Mouse (Mus musculus) urinary bladder, postnatal 4 days (tissue): ENCODE results near the gene Tspo.

ENCODE experiments used
- DNase-seq, 2 experiments: peaks; one replicate each; pipeline ENCODE4 v3.0.0; 2021 to 2022; ENCODE audit warnings: low spot score in 2 of 2

Tspo gene

GRCm38 (mm10) chr15:83563327-83563856 is at the start of gene Tspo, which contains the start of gene Mcat:
Gene Tspo (plus strand): TSS chr15:83563592.
Gene Mcat (minus strand): TSS chr15:83563787.
- peak in 1 of 2 experiments; percentile 45 for DNase-seq

- no peak for DNase-seq
These were observed 48.4 kb upstream of the Tspo start for GRCm38 (mm10) chr15:83515018-83515417.

- peak in 1 of 2 experiments; percentile 35 for DNase-seq
These were observed 45.0 kb upstream of the Tspo start for GRCm38 (mm10) chr15:83518215-83519048.

GRCm38 (mm10) chr15:83520861-83521382 is 42.5 kb upstream of the Tspo start:
- DNase-seq, result no peak

GRCm38 (mm10) chr15:83523196-83523595 is 40.2 kb upstream of the Tspo start:
- DNase-seq, result no peak

GRCm38 (mm10) chr15:83523638-83524332 is 39.6 kb upstream of the Tspo start:
- no peak for DNase-seq

GRCm38 (mm10) chr15:83524333-83524729 is 39.1 kb upstream of the Tspo start:
- DNase-seq, result no peak

GRCm38 (mm10) chr15:83526424-83527091 is 36.8 kb upstream of the Tspo start, which contains the start of gene Bik:
Gene Bik (plus strand): TSS chr15:83526862.
- DNase-seq, result peak in 1 of 2 experiments; percentile 53

- no peak for DNase-seq
These were observed 36.3 kb upstream of the Tspo start for GRCm38 (mm10) chr15:83527092-83527437.

GRCm38 (mm10) chr15:83527747-83528146 is 35.6 kb upstream of the Tspo start:
- DNase-seq, result no peak

- no peak for DNase-seq
These were observed 34.5 kb upstream of the Tspo start for GRCm38 (mm10) chr15:83528892-83529291.

GRCm38 (mm10) chr15:83529765-83530164 is 33.6 kb upstream of the Tspo start:
- DNase-seq, result no peak

GRCm38 (mm10) chr15:83530233-83530632 is 33.2 kb upstream of the Tspo start:
- DNase-seq, result no peak

- DNase-seq, result no peak
These were observed 32.7 kb upstream of the Tspo start for GRCm38 (mm10) chr15:83530688-83531087.

- no peak for DNase-seq
These were observed 31.4 kb upstream of the Tspo start for GRCm38 (mm10) chr15:83531961-83532469.

- no peak for DNase-seq
These were observed 30.8 kb upstream of the Tspo start for GRCm38 (mm10) chr15:83532606-83533005.

- DNase-seq, result no peak
These were observed 28.2 kb upstream of the Tspo start for GRCm38 (mm10) chr15:83534960-83535889.

GRCm38 (mm10) chr15:83535890-83536231 is 27.5 kb upstream of the Tspo start:
- no peak for DNase-seq

- DNase-seq, result no peak
These were observed 24.5 kb upstream of the Tspo start for GRCm38 (mm10) chr15:83538855-83539254.

GRCm38 (mm10) chr15:83539905-83540304 is 23.5 kb upstream of the Tspo start:
- no peak for DNase-seq
